Mouse (Mus musculus) megakaryocyte progenitor cell, adult 5-6 weeks (primary cell): ENCODE results near the gene Kank2. TPM values are rescaled to one million over a fixed set of nuclear protein-coding genes. Genes with fewer than 3 reads are reported as not detected.

ENCODE experiments used
- ATAC-seq: replicated peaks from 2 replicates; pipeline ENCODE4 v1.8.0; 2016; ENCODE audit warnings: mild to moderate bottlenecking, moderate TSS enrichment, inconsistent platforms; ENCODE audit not compliant: poor library complexity
- total RNA-seq, 2 experiments: library from RNA; stranded (forward) in 1 of 2; stranded (reverse) in 1 of 2; fragments of 157-497, 149-512 nt in 1 of 2; fragments of 200-1000 nt in 1 of 2; gene quantifications; 2 replicates each; pipeline versions ENCODE4 v1.2.3 to v1.2.4; 2015 to 2017

Gene Kank2
- total RNA-seq, 2 experiments from 2014 or later: 0.72 to 1.2 TPM

DNA sequence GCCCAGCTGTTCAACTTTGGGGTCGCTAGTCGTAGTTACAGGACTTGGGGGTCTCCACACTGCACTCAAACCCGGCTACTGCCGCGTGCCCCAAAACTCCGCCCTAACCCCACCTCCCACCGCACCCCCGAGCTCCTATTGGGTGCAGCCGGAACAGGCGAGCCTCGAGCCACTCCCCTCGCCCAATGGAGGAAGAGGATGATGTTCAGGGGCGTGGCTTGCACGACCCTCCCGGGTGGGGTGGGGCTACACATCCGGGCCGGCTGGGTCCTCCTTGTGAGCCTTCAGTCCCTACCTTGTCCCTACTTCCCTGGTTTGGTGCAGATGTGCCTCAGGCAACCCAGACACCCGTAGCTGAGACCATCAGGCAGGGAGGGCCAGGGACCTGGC is 74.4 kb downstream of the Kank2 start:
- peak; percentile 79 for ATAC-seq

DNA sequence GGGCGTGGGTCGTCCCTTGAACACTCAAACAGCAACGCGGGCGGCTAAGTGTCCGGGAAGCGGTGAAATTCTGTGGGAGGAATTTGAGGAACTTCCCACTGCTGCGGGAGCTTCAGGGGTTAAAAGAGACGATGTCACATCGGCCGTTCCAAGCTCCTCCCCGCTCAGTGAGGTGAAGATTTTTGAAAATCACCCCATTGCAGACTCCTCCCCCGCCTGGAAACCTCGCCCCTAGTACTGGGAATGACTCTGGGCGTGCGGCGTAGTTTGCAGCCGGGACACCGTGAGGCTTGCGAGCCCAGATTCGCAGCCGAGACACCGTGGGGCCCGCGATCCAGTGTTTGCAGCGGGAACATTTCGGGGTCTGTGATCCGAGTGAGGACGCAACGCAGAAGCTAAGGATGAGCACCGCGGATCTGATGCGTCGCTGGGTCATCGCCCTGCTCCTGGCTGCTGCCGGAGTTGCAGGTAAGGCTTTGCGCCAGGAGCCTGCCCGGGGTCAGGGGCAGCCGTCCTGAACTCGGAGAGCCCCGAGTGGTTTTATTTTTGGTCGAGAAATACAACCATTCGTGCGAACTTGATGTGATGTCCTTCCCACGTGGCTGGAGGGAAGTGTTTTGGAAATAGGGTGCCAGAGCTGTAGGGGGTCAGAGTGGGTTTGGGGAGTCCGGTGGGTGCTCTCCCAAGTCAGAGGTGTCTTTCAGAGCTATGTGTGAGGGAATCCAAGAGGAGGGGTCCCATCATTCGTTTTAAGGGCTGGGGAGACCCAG is 75.0 kb downstream of the Kank2 start, which contains the start of gene Ldlr:
Gene Ldlr (plus strand): TSS at position 107 of the 770 bp plus-strand sequence.
- ATAC-seq: peak; percentile 75

DNA sequence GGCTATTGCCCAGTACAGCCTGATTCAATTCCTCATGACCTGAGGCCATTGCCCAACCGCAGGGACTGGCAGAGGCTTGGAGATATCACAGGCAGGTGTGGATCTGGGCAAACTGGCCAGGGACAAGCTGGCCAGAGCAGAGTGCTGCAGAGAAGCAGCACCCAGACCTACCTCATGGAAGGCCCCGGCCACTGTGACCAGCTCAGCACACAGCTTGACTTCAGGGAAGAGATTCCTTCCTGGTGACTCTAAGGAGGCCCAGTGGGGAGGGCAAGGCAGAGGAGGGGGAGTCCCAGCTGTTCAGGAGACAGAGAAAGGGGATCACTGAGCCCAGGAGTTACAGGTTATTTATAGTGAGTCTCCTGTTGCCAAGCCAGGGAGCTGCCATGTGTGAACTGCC is 77.5 kb downstream of the Kank2 start:
- ATAC-seq: no peak

DNA sequence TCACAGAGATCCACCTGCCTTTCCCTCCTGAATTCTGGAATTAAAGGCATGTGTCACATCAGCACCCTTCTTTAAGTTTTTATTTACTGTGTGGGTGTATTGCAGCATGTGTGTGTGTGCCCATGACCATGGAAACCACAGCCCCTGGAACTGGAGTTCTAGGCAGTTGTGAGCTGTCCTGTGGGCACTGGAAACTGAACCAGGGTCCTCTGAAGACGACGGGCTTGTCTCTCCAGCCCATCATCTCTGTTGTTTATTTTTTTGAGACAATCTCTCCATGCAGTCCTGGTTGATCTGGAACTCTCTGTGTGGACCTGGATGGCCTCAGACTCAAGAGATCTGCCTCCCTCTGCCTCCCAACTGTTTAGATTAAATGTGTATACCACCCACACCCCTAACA is 81.5 kb downstream of the Kank2 start:
- ATAC-seq: no peak

Other genes starting within 250 kb of the Kank2 start
- 43.8 and 44.9 TPM in 2 replicates for gene Timm29, start 206.0 kb downstream of the Kank2 start, total RNA-seq (2015)
- gene Timm29, start 206.0 kb downstream of the Kank2 start, total RNA-seq (2017): 52.1 and 63.7 TPM in 2 replicates
- gene Yipf2, start 205.9 kb downstream of the Kank2 start, total RNA-seq (2015): 5.3 and 6.6 TPM in 2 replicates
- 15.5 and 19.0 TPM in 2 replicates for gene Yipf2, start 205.9 kb downstream of the Kank2 start, total RNA-seq (2017)
- 58.8 and 63.2 TPM in 2 replicates for gene Smarca4, start 182.6 kb downstream of the Kank2 start, total RNA-seq (2015)
- 64.0 and 71.1 TPM in 2 replicates for gene Smarca4, start 182.6 kb downstream of the Kank2 start, total RNA-seq (2017)
- 6.5 and 8.5 TPM in 2 replicates for gene Ldlr, start 75.3 kb downstream of the Kank2 start, total RNA-seq (2015)
- 14.0 and 14.4 TPM in 2 replicates for gene Ldlr, start 75.3 kb downstream of the Kank2 start, total RNA-seq (2017)
- 43.2 and 50.1 TPM in 2 replicates for gene Spc24, start 38.4 kb downstream of the Kank2 start, total RNA-seq (2015)
- 128 and 151 TPM in 2 replicates for gene Spc24, start 38.4 kb downstream of the Kank2 start, total RNA-seq (2017)
- 0.22 and 1.8 TPM in 2 replicates for gene Angptl8, start 36.8 kb upstream of the Kank2 start, total RNA-seq (2015)
- gene Angptl8, start 36.8 kb upstream of the Kank2 start, total RNA-seq (2017): 4.0 and 4.7 TPM in 2 replicates
- gene Dock6, start 53.9 kb upstream of the Kank2 start, total RNA-seq (2015): 0.64 and 1.6 TPM in 2 replicates
- 0.67 and 2.3 TPM in 2 replicates for gene Dock6, start 53.9 kb upstream of the Kank2 start, total RNA-seq (2017)
- gene Rab3d, start 119.4 kb upstream of the Kank2 start, total RNA-seq (2015): 14.5 and 20.1 TPM in 2 replicates
- 37.3 and 50.6 TPM in 2 replicates for gene Rab3d, start 119.4 kb upstream of the Kank2 start, total RNA-seq (2017)
- 0.12 TPM in 1 of 2 replicates, not detected in the other for gene Ccdc159, start 128.7 kb upstream of the Kank2 start, total RNA-seq (2015)
- gene Ccdc159, start 128.7 kb upstream of the Kank2 start, total RNA-seq (2017): 0.08 and 0.41 TPM in 2 replicates
- 49.4 and 60.5 TPM in 2 replicates for gene Tmem205, start 128.8 kb upstream of the Kank2 start, total RNA-seq (2015)
- 19.7 and 22.1 TPM in 2 replicates for gene Tmem205, start 128.8 kb upstream of the Kank2 start, total RNA-seq (2017)
- 0.42 TPM in 2 replicates for gene Plppr2, start 138.3 kb upstream of the Kank2 start, total RNA-seq (2015)
- 0.21 TPM in 1 of 2 replicates, not detected in the other for gene Plppr2, start 138.3 kb upstream of the Kank2 start, total RNA-seq (2017)
- 8.1 and 9.0 TPM in 2 replicates for gene Swsap1, start 157.0 kb upstream of the Kank2 start, total RNA-seq (2015)
- gene Swsap1, start 157.0 kb upstream of the Kank2 start, total RNA-seq (2017): 4.1 and 5.8 TPM in 2 replicates
- 3.0 and 6.0 TPM in 2 replicates for gene Epor, start 164.8 kb upstream of the Kank2 start, total RNA-seq (2015)
- 3.8 and 5.0 TPM in 2 replicates for gene Epor, start 164.8 kb upstream of the Kank2 start, total RNA-seq (2017)
- gene Rgl3, start 190.7 kb upstream of the Kank2 start, total RNA-seq (2015): not detected in 2 replicates
- gene Rgl3, start 190.7 kb upstream of the Kank2 start, total RNA-seq (2017): not detected in 2 replicates
- not detected in 2 replicates for gene Ccdc151, start 203.9 kb upstream of the Kank2 start, total RNA-seq (2015)
- not detected in 2 replicates for gene Ccdc151, start 203.9 kb upstream of the Kank2 start, total RNA-seq (2017)
- gene Prkcsh, start 204.1 kb upstream of the Kank2 start, total RNA-seq (2015): 50.3 and 51.2 TPM in 2 replicates
- 136 and 146 TPM in 2 replicates for gene Prkcsh, start 204.1 kb upstream of the Kank2 start, total RNA-seq (2017)